Mouse (Mus musculus) lung, embryonic 15.5 days (tissue): ENCODE measurements around the gene Sod2. TPM values are rescaled to one million over a fixed set of nuclear protein-coding genes. Genes with fewer than 3 reads are reported as not detected.
"Not testable (repeated sequence)": the region's sequence is repeated elsewhere in the genome, so short reads cannot be mapped to it uniquely, and the experiment has no call there.

Source experiments
- ATAC-seq: fragments of 200-750 bp; cut with Nextera tagmentation; 2 replicates; pipeline ENCODE4 v1.8.0; 2017; ENCODE audit warnings: moderate number of reproducible peaks, borderline replicate concordance; ENCODE audit not compliant: low FRiP score, low TSS enrichment; ENCODE audit errors: extremely low read depth
- H3K27ac ChIP-seq: fragments of 300-500 bp; sonication (generic); 2 replicates; pipeline ENCODE4 v1.5.1; 2015; ENCODE audit warnings: moderate library complexity, mild to moderate bottlenecking, inconsistent platforms
- H3K27me3 ChIP-seq: fragments of 300-500 bp; sonication (generic); 2 replicates; pipeline ENCODE4 v1.6.1; 2015; ENCODE audit warnings: inconsistent platforms
- H3K36me3 ChIP-seq: fragments of 300-500 bp; sonication (generic); 2 replicates; pipeline ENCODE4 v1.6.1; 2015; ENCODE audit warnings: inconsistent platforms
- H3K4me1 ChIP-seq: fragments of 300-500 bp; sonication (generic); 2 replicates; pipeline ENCODE4 v1.6.1; 2015; ENCODE audit warnings: inconsistent platforms
- H3K4me2 ChIP-seq: fragments of 300-500 bp; sonication (generic); 2 replicates; pipeline ENCODE4 v1.6.1; 2015; ENCODE audit warnings: inconsistent platforms, mild to moderate bottlenecking, moderate library complexity
- H3K4me3 ChIP-seq: fragments of 300-500 bp; sonication (generic); 2 replicates; pipeline ENCODE4 v1.5.1; 2015; ENCODE audit warnings: mild to moderate bottlenecking, inconsistent platforms
- H3K9ac ChIP-seq: fragments of 300-500 bp; sonication (generic); 2 replicates; pipeline ENCODE4 v1.6.1; 2015; ENCODE audit warnings: inconsistent platforms
- H3K9me3 ChIP-seq: fragments of 300-500 bp; sonication (generic); 2 replicates; pipeline ENCODE4 v1.6.1; 2016; ENCODE audit warnings: inconsistent platforms
- WGBS: fragments of 180-500 bp; shearing (Covaris S2); methylation state at CpG from one replicate; pipeline ENCODE4 v1.1.7; 2015; 5-methylcytosine and 5-hydroxymethylcytosine counted together
- polyA plus RNA-seq: library from polyadenylated mRNA; unstranded; fragments of >200 nt; fragmentation: Nextera tagmentation; extraction: Ambion mirVana; gene quantifications from 2 replicates; pipeline ENCODE4 v1.2.1, GENCODE M21; 2015

Sod2 gene
- polyA plus RNA-seq, 1 experiment from 2014 or later: 106 TPM

DNA sequence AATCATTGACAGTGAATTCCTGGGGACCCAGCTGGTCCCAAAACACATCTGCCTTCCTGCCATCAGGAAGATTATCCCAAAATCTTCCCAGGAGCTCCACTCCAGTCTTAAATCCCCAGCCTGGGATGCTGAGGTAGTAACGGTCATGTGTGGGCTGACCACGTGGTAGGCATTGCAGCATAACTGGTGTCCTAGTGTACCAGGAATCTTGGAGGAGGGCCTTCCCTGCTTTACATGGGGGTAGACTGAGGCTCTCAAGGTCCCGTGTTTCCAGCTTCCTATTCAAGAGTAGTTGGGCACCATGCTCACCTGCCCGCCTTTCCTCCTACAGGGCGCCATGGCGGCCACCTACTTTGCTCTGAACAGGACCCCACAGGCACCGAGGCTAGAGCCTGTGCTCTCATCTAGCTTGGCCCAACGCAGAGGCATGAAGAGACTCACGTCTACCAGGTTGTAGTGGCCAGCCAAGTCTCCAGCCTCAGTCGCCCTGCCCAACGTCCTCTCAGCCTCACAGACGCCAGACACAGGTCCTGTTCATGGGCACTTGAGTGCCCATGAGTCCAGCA lies 30.1 kb downstream of the Sod2 start:
- not testable (repeated sequence) for H3K9me3 ChIP-seq, H3K36me3 ChIP-seq, H3K9ac ChIP-seq, H3K4me1 ChIP-seq, ATAC-seq, H3K27ac ChIP-seq, H3K4me3 ChIP-seq, H3K4me2 ChIP-seq, H3K27me3 ChIP-seq
- 82% methylated on average over 4 of the region's 12 CpGs for WGBS

- 21% methylated on average over 4 of the region's 4 CpGs for WGBS
- ATAC-seq: peak; percentile 62; the same call in 1 of the 2 replicates
- H3K4me2 ChIP-seq, H3K9ac ChIP-seq, H3K36me3 ChIP-seq, H3K27ac ChIP-seq, H3K27me3 ChIP-seq, H3K9me3 ChIP-seq, H3K4me3 ChIP-seq, H3K4me1 ChIP-seq: not testable (repeated sequence)
These were observed 37.4 kb downstream of the Sod2 start for GRCm38 (mm10) chr17:13043846-13044673.

- not testable (repeated sequence) for H3K9me3 ChIP-seq, H3K4me3 ChIP-seq, H3K27me3 ChIP-seq, H3K4me1 ChIP-seq, H3K27ac ChIP-seq, H3K4me2 ChIP-seq, H3K36me3 ChIP-seq, H3K9ac ChIP-seq
- 79% methylated on average over 2 of the region's 8 CpGs for WGBS
- ATAC-seq: peak; percentile 58
These were observed 45.6 kb downstream of the Sod2 start, which contains the start of gene Gpr31b for GRCm38 (mm10) chr17:13052124-13052813. Gpr31b (minus strand) TSS chr17:13052296.

DNA sequence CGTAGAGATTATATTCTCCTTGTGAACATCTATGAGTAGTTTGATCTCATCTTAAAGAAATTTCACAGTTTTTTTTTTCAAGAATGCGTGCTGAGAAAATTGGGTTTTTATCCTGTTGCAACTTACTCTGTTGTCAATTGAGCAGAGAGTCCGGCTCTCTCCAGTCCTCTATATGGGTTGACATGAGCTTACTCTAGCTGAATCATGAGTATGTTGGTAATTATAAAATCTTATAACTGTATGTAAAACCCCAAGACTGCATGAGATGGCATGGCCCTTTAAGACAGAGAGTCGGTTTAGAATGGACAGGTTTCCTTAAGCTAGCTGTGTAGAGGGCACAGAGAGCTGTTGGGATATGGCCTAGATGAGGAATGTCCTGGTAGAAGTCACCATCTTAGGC lies 54.2 kb downstream of the Sod2 start, which contains the start of gene Tcp10b:
TSS of gene Tcp10b (plus strand) at position 301 of the 400 bp plus-strand sequence.
- H3K9me3 ChIP-seq, H3K4me1 ChIP-seq, ATAC-seq, H3K9ac ChIP-seq, H3K27ac ChIP-seq, H3K4me2 ChIP-seq, H3K27me3 ChIP-seq, H3K4me3 ChIP-seq, H3K36me3 ChIP-seq: not testable (repeated sequence)
- WGBS: 84% methylated on average over 4 of the region's 4 CpGs

DNA sequence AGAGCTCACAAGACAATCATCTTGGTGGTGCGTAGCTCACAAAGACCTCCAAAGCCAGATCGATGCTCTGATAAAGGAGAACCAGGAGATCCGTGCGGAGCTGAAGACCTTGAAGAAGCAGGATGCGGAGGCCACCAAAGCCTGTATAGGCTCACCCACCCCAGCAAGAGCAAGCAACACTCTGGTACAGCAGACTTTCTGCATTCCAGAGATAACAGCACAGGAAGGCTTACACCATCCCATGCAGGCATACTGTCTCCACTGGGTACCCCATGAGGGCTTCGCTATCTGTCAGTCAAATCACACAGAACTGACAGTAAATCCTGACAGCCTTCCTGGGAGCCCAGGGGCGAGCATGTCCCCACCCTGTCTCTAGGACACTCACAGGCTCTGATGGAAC lies 56.2 kb downstream of the Sod2 start:
- H3K9ac ChIP-seq, H3K36me3 ChIP-seq, ATAC-seq, H3K4me2 ChIP-seq, H3K4me1 ChIP-seq, H3K27ac ChIP-seq, H3K4me3 ChIP-seq, H3K27me3 ChIP-seq, H3K9me3 ChIP-seq: not testable (repeated sequence)
- 68% methylated on average over 4 of the region's 7 CpGs for WGBS

- H3K27me3 ChIP-seq, H3K4me3 ChIP-seq, H3K27ac ChIP-seq, H3K36me3 ChIP-seq, H3K4me1 ChIP-seq, H3K9me3 ChIP-seq, H3K9ac ChIP-seq, H3K4me2 ChIP-seq: not testable (repeated sequence)
- WGBS: no CpG with 5 or more reads among the region's 4 CpGs
- ATAC-seq: peak; percentile 50; the same call in 1 of the 2 replicates
These were observed 61.3 kb downstream of the Sod2 start for GRCm38 (mm10) chr17:13067864-13068385.

- not testable (repeated sequence) for H3K36me3 ChIP-seq, H3K4me1 ChIP-seq, H3K27me3 ChIP-seq, H3K4me3 ChIP-seq, ATAC-seq, H3K9me3 ChIP-seq, H3K4me2 ChIP-seq, H3K27ac ChIP-seq, H3K9ac ChIP-seq
- 82% methylated on average over 5 of the region's 5 CpGs for WGBS
These were observed 62.6 kb downstream of the Sod2 start for GRCm38 (mm10) chr17:13069227-13069626.

Other genes starting within 250 kb of the Sod2 start
- 58.4 and 62.5 TPM in 2 replicates for gene Igf2r, start 237.2 kb upstream of the Sod2 start, polyA plus RNA-seq
- 0.15 and 0.69 TPM in 2 replicates for gene Mas1, start 138.7 kb upstream of the Sod2 start, polyA plus RNA-seq
- gene Mrgprh, start 130.8 kb upstream of the Sod2 start, polyA plus RNA-seq: not detected in 2 replicates
- gene Pnldc1, start 96.6 kb upstream of the Sod2 start, polyA plus RNA-seq: 1.1 and 1.5 TPM in 2 replicates
- gene Tcp1, start 91.1 kb upstream of the Sod2 start, polyA plus RNA-seq: 394 and 401 TPM in 2 replicates
- gene Mrpl18, start 90.5 kb upstream of the Sod2 start, polyA plus RNA-seq: 154 and 155 TPM in 2 replicates
- gene Acat3, start 66.2 kb upstream of the Sod2 start, polyA plus RNA-seq: 0.60 and 0.89 TPM in 2 replicates
- gene Acat2, start 46.1 kb upstream of the Sod2 start, polyA plus RNA-seq: 116 and 117 TPM in 2 replicates
- gene Wtap, start 12.7 kb upstream of the Sod2 start, polyA plus RNA-seq: 115 and 129 TPM in 2 replicates
- 0.26 TPM in 1 of 2 replicates, not detected in the other for gene Gpr31b, start 45.5 kb downstream of the Sod2 start, polyA plus RNA-seq
- not detected in 2 replicates for gene Tcp10b, start 54.3 kb downstream of the Sod2 start, polyA plus RNA-seq
- not detected in 2 replicates for gene Unc93a, start 125.0 kb downstream of the Sod2 start, polyA plus RNA-seq
- gene Smok2a, start 214.3 kb downstream of the Sod2 start, polyA plus RNA-seq: not detected in 2 replicates
- not detected in 2 replicates for gene Smok2b, start 223.4 kb downstream of the Sod2 start, polyA plus RNA-seq